Mouse (Mus musculus): ENCODE data around the gene Olfr1411.

Gene Olfr1411

DNA sequence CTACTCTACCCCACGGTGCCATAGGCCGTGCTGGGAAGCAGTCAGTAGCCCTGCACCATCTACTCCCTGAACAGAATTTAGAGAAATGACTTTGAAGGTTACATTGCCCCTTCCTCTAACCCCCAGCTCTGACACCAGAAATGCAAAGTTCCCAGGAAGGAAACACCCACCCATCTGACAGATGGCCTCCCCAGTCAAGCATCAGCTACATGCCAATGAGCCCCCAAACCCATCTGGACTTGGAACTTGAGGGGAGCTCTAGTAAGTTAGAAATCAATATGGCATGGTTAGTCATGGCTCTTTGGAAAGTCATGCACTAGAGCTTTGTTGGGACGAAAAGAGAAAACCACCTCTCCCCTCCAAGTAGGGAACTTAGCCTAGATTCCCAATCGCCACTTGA lies 44.5 kb downstream of the Olfr1411 start:
- no peak for DNase-seq (ENCODE audit: low spot score)

- DNase-seq (ENCODE audit: low spot score): no peak
These were observed 46.2 kb downstream of the Olfr1411 start for GRCm38 (mm10) chr1:92640393-92640792.

DNA sequence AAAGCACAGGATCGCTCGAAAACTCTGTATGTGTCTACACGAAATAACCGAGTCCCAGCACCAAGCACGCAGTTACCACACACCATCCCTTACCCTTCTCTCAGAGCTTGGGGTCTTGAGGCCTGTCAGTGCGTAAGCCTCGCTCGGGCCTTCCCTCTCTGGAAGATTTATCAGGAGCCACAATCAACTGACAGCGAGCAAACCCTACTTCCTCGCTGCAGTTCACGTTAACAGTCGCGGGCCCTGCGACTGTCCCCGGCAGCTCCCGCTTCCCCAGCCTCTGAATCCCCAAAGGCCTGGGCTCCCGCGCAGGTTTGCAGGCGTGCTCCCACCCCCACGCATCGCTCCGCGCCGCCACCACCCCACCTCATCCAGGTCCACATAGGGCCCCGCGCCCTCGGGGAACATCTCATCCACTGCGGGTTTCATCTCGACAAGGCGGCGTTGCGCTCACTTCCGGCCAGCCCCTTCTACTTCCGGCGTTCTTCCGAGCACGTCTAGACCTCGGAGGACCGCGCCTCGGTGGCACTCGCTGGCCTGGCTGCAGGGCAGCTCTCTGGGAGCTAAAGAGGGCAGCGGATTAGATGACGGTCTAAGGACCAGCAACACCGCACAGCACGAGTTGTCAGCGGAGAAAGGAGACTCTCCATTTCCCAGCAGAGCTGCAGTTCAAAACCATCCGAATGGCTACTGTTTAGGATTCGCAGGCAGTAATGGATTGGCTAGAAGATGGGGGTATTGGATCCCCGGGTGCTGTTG lies 47.5 kb downstream of the Olfr1411 start, which contains the start of gene Cops9:
Cops9 (minus strand) TSS at position 472 of the 759 bp plus-strand sequence.
- DNase-seq (ENCODE audit: low spot score): peak; percentile 96

DNA sequence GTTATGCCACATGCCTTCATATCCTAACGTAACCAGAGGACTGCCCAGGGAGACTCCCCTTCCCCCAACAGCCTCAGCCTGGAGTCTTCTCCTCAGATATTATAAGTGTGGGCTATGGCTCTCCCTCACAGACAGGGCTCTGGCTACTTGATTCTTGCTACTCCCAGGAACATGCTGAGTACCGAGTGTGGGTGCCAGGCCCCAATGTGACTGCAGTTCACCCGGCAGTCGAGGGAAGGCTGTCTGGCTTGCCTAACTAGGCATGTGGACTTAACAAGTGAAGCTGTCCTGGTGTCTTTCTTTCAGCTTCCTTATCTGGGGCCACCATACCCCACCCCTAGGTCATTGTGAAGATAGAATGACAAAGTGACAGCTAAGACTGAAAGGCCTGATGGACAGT lies 49.5 kb downstream of the Olfr1411 start:
- no peak for DNase-seq (ENCODE audit: low spot score)

- no peak for DNase-seq (ENCODE audit: low spot score)
These were observed 50.7 kb downstream of the Olfr1411 start for GRCm38 (mm10) chr1:92644916-92645315.

DNA sequence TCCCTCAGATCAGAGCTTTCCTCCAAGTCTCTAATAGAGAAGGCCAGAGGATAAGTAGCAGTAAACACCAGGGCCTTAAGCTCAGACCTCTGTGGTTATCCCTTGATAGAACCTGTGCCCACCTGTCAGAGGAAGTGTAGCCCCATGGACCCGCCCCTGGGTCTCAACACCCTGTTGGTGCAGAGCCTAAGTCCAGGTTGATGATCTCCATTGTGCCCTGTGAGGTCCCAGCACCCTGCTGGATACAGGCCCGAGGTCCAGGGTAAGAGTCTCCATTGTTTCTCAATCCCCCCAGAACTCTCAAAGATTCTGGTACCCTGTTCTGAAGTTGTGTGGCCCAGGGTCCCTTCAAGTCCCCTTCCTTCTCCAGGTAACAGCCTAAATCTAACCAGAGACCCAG lies 51.9 kb downstream of the Olfr1411 start:
- DNase-seq (ENCODE audit: low spot score): no peak

DNA sequence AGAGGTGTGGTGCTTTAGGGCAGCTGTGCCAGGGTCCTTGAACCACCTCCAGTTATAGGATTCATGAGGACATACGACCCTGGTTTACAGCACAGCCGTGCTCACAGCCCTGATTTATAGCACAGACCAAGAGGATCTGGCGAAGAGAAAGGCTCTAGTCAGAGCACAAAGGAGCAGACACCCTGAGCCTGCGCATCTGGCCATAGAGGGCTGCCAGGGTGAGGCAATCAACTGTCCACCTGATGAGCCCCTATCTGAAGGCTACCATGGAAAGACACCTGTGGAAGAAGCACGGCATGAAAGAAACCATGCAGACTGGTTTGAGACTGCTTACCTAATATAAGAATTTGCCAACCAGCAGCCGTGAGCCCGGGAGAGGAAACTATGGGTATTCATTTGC lies 52.4 kb downstream of the Olfr1411 start:
- DNase-seq (ENCODE audit: low spot score): no peak

GRCm38 (mm10) chr1:92647026-92647425 lies 52.8 kb downstream of the Olfr1411 start:
- no peak for DNase-seq (ENCODE audit: low spot score)

Data from retina, embryonic 14.5 days (tissue).